Mouse (Mus musculus): ENCODE data around the gene D130052B06Rik.

GRCm38 (mm10) chr11:33578859-33579258, 20.2 kb upstream of the D130052B06Rik start, which contains the start of gene Gabrp:
- no peak for TF ChIP-seq CTCF (IDR thresholded peaks at IDR 0.05; ENCODE audit: low read depth, low read length)
- no peak for TF ChIP-seq POLR2A (IDR thresholded peaks at IDR 0.05; ENCODE audit: extremely low read depth, insufficient read depth, low read length)

Data from liver, adult 2 months (tissue).